Mouse (Mus musculus) intestine, embryonic 16.5 days (tissue): Measurements from ENCODE around the gene Vegfb. TPM values are rescaled to one million over a fixed set of nuclear protein-coding genes. Genes with fewer than 3 reads are reported as not detected.
A peak's percentile ranks its signal among the peaks of the same experiment; 100 is the strongest.

Source experiments
- ATAC-seq: fragments of 200-750 bp; cut with Nextera tagmentation; 2 replicates; pipeline ENCODE4 v1.8.0; 2017; ENCODE audit warnings: moderate TSS enrichment, moderate library complexity
- H3K27ac ChIP-seq: fragments of 300-500 bp; sonication (generic); 2 replicates; pipeline ENCODE4 v1.5.1; 2014; ENCODE audit warnings: mild to moderate bottlenecking, low read length
- H3K27me3 ChIP-seq: fragments of 300-500 bp; sonication (generic); replicated peaks from 2 replicates; pipeline ENCODE4 v1.6.1; 2014; ENCODE audit warnings: low read length, control low read depth, mixed read lengths; ENCODE audit not compliant: control insufficient read depth, insufficient read depth
- H3K36me3 ChIP-seq: fragments of 300-500 bp; sonication (generic); 2 replicates; pipeline ENCODE4 v1.6.1; 2014; ENCODE audit warnings: low read length, control low read depth; ENCODE audit not compliant: control insufficient read depth, insufficient read depth
- H3K4me1 ChIP-seq: fragments of 300-500 bp; sonication (generic); 2 replicates; pipeline ENCODE4 v1.6.1; 2014; ENCODE audit warnings: low read length, control low read depth, mixed read lengths; ENCODE audit not compliant: control insufficient read depth, insufficient read depth
- H3K4me2 ChIP-seq: fragments of 300-500 bp; sonication (generic); 2 replicates; pipeline ENCODE4 v1.6.1; 2014; ENCODE audit warnings: low read depth, low read length, control low read depth
- H3K4me3 ChIP-seq: fragments of 300-500 bp; sonication (generic); 2 replicates; pipeline ENCODE4 v1.5.1; 2014; ENCODE audit warnings: mild to moderate bottlenecking, low read length
- H3K9ac ChIP-seq: fragments of 300-500 bp; sonication (generic); 2 replicates; pipeline ENCODE4 v1.6.1; 2014; ENCODE audit warnings: low read depth, low read length
- H3K9me3 ChIP-seq: fragments of 300-500 bp; sonication (generic); 2 replicates; pipeline ENCODE4 v1.6.1; 2016; ENCODE audit warnings: low read length, control low read depth; ENCODE audit not compliant: control insufficient read depth
- WGBS: fragments of 180-500 bp; shearing (Covaris S2); extraction: QIAGEN DNeasy Blood & Tissue Kit; methylation state at CpG from one replicate; pipeline ENCODE4 v1.1.7; 2014; 5-methylcytosine and 5-hydroxymethylcytosine counted together
- polyA plus RNA-seq: library from polyadenylated mRNA; unstranded; fragments of >200 nt; fragmentation: Nextera tagmentation; extraction: Ambion mirVana; gene quantifications from 2 replicates; pipeline ENCODE4 v1.2.1, GENCODE M21; 2015

The Vegfb gene
- polyA plus RNA-seq, 1 experiment from 2014 or later: 18.3 TPM

- Histone ChIP-seq H3K27me3 (no peaks in the 10 kb centered on the region), H3K4me1 (peaks cover 55% of the 10 kb centered on the region), H3K36me3 (peaks cover 5% of the 10 kb centered on the region; the same call in 1 of the 2 replicates), H3K4me2 (peak within 1 kb of the TSS; percentile 72), H3K9ac (peak within 1 kb of the TSS; percentile 78), H3K27ac (peak within 1 kb of the TSS; percentile 77), H3K9me3 (no peaks in the 10 kb centered on the region), H3K4me3 (peak within 1 kb of the TSS; percentile 69)
- under 1% methylated on average over 74 of the region's 84 CpGs for WGBS
- ATAC-seq: peak; percentile 61
These were observed 12.9 kb downstream of the Vegfb start, which contains the start of gene Ppp1r14b for GRCm38 (mm10) chr19:6974211-6975205. Ppp1r14b (plus strand) TSS chr19:6974968.

- H3K27ac ChIP-seq: peak overlapping the region; percentile 68
- H3K27me3 ChIP-seq: no peaks in the 10 kb centered on the region
- peaks cover 5% of the 10 kb centered on the region; the same call in 1 of the 2 replicates for H3K36me3 ChIP-seq
- peak overlapping the region; percentile 69 for H3K4me3 ChIP-seq
- peak overlapping the region; percentile 72 for H3K4me2 ChIP-seq
- 30% methylated on average over 12 of the region's 12 CpGs for WGBS
- H3K9ac ChIP-seq: peak overlapping the region; percentile 78
- peaks cover 51% of the 10 kb centered on the region for H3K4me1 ChIP-seq
- no peak for ATAC-seq
- no peaks in the 10 kb centered on the region for H3K9me3 ChIP-seq
These were observed 13.8 kb downstream of the Vegfb start for GRCm38 (mm10) chr19:6973581-6974190.

- H3K27ac ChIP-seq: peak overlapping the region; percentile 96; the same call in 1 of the 2 replicates
- ATAC-seq: no peak
- H3K4me2 ChIP-seq: no peak overlapping the region
- 0 out of 2 replicates have a peak, but pooled peaks cover 3% of the 10 kb centered on the region for H3K36me3 ChIP-seq
- H3K4me3 ChIP-seq: no peak overlapping the region
- no peak overlapping the region for H3K9ac ChIP-seq
- H3K27me3 ChIP-seq: no peaks in the 10 kb centered on the region
- H3K9me3 ChIP-seq: no peaks in the 10 kb centered on the region
- H3K4me1 ChIP-seq: peaks cover 47% of the 10 kb centered on the region
- 78% methylated on average over 13 of the region's 13 CpGs for WGBS
These were observed 15.1 kb downstream of the Vegfb start for GRCm38 (mm10) chr19:6972247-6972917.

GRCm38 (mm10) chr19:6971644-6972043, 15.8 kb downstream of the Vegfb start:
- peak overlapping the region; percentile 27 for H3K9ac ChIP-seq
- WGBS: 27% methylated on average over 6 of the region's 6 CpGs
- H3K4me1 ChIP-seq: peaks cover 48% of the 10 kb centered on the region
- H3K27me3 ChIP-seq: no peaks in the 10 kb centered on the region
- H3K27ac ChIP-seq: peak overlapping the region; percentile 96
- H3K4me3 ChIP-seq: no peak overlapping the region
- no peak for ATAC-seq
- no peaks in the 10 kb centered on the region for H3K9me3 ChIP-seq
- no peak overlapping the region for H3K4me2 ChIP-seq
- H3K36me3 ChIP-seq: 0 out of 2 replicates have a peak, but pooled peaks cover 3% of the 10 kb centered on the region

- peak overlapping the region; percentile 80 for H3K4me2 ChIP-seq
- no peaks in the 10 kb centered on the region for H3K27me3 ChIP-seq
- no peaks in the 10 kb centered on the region for H3K9me3 ChIP-seq
- 32% methylated on average over 11 of the region's 11 CpGs for WGBS
- peak overlapping the region; percentile 96 for H3K27ac ChIP-seq
- H3K4me3 ChIP-seq: peak overlapping the region; percentile 83
- peaks cover 48% of the 10 kb centered on the region for H3K4me1 ChIP-seq
- peaks cover 13% of the 10 kb centered on the region for H3K36me3 ChIP-seq
- no peak for ATAC-seq
- peak overlapping the region; percentile 94 for H3K9ac ChIP-seq
These were observed 16.9 kb downstream of the Vegfb start for GRCm38 (mm10) chr19:6970460-6971085.

GRCm38 (mm10) chr19:6969665-6970381, 17.6 kb downstream of the Vegfb start:
- under 1% methylated on average over 55 of the region's 55 CpGs for whole genome bisulfite sequencing

GRCm38 (mm10) chr19:6969291-6969664, 18.2 kb downstream of the Vegfb start:
- Histone ChIP-seq H3K4me1 (peaks cover 52% of the 10 kb centered on the region), H3K4me2 (peak overlapping the region; percentile 80), H3K9me3 (no peaks in the 10 kb centered on the region), H3K9ac (peak overlapping the region; percentile 94), H3K27ac (peak overlapping the region; percentile 96), H3K4me3 (peak overlapping the region; percentile 83), H3K36me3 (peaks cover 18% of the 10 kb centered on the region), H3K27me3 (no peaks in the 10 kb centered on the region)
- WGBS: under 1% methylated on average over 20 of the region's 20 CpGs
- ATAC-seq: peak; percentile 2

More at GRCm38 (mm10) chr19:6969665-6970381, 17.6 kb downstream of the Vegfb start:
- Histone ChIP-seq H3K4me2 (peak overlapping the region; percentile 80), H3K27ac (peak overlapping the region; percentile 96), H3K9me3 (no peaks in the 10 kb centered on the region), H3K36me3 (peaks cover 16% of the 10 kb centered on the region), H3K4me3 (peak overlapping the region; percentile 83), H3K4me1 (peaks cover 51% of the 10 kb centered on the region), H3K9ac (peak overlapping the region; percentile 94), H3K27me3 (no peaks in the 10 kb centered on the region)
- ATAC-seq: peak; percentile 57

GRCm38 (mm10) chr19:6968491-6969271, 18.8 kb downstream of the Vegfb start:
- no peaks in the 10 kb centered on the region for H3K9me3 ChIP-seq
- no peaks in the 10 kb centered on the region for H3K27me3 ChIP-seq
- peak overlapping the region; percentile 83 for H3K4me3 ChIP-seq
- ATAC-seq: peak; percentile 91
- peak overlapping the region; percentile 96 for H3K27ac ChIP-seq
- peaks cover 21% of the 10 kb centered on the region for H3K36me3 ChIP-seq
- H3K9ac ChIP-seq: peak overlapping the region; percentile 94
- H3K4me2 ChIP-seq: peak overlapping the region; percentile 80
- 7% methylated on average over 15 of the region's 15 CpGs for WGBS
- H3K4me1 ChIP-seq: peaks cover 52% of the 10 kb centered on the region
